Mouse (Mus musculus) ES-Bruce4 (cell line): ENCODE measurements around the gene Zfp955b.
"Not testable (repeated sequence)": the region's sequence is repeated elsewhere in the genome, so short reads cannot be mapped to it uniquely, and the experiment has no call there.

ENCODE experiments used
- CTCF ChIP-seq: IDR thresholded peaks from one replicate; pipeline ENCODE4 v1.8.1; 2011; ENCODE audit warnings: low read depth, low read length
- EP300 ChIP-seq: IDR thresholded peaks from 2 replicates; pipeline ENCODE4 v1.6.1; 2011; ENCODE audit warnings: low read depth, low read length; ENCODE audit not compliant: insufficient read depth

DNA sequence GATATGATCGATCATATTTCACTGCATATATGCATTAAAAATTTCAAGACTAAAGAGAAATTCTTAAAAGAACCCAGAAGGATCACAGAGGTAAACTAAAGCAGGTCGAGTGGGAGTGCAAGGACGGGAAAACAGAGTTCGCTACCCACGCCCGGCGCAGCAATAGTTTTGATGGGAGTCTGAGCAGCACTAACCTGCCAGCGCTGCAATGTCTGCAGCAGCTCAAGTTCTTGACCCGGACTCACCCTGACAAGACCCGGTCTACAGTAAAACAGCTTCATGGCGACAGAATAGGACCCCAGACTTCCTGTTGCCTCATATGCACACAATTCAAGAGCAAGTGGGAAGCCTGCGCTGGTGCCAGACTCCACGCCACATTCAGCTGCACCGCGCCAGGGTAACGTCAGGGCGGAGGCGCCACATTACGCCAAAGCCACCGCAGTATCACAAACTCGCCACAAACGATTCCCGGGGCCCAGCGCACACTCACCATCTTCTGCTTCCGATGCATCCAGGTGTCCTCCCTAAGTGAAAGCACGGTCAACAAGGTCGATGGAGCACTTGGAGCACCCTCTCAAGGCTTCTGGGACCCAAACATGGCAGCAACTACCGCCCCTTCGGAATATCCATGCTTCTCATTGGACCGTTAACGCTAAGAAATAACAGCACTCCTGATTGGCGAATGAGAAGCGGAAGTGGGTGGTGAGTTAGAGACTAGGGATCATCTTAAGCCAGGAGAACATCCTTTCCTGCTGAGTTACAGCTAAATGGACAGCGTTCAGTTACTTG lies 34.6 kb upstream of the Zfp955b start, which contains the start of gene Zfp955a:
- TF ChIP-seq CTCF, EP300: not testable (repeated sequence)
